Mouse (Mus musculus) gastrocnemius, adult 2 months (tissue): ENCODE measurements around the gene Abca6. TPM values are rescaled to one million over a fixed set of nuclear protein-coding genes. Genes with fewer than 3 reads are reported as not detected.

Source experiments
- DNase-seq: peaks from one replicate; pipeline ENCODE4 v3.0.0; 2022
- H3K27ac ChIP-seq: fragments of 200-600 bp; 2 replicates; pipeline ENCODE4 v1.8.1; 2022; ENCODE audit warnings: mild to moderate bottlenecking
- H3K4me3 ChIP-seq: fragments of 200-600 bp; 2 replicates; pipeline ENCODE4 v1.8.1; 2022; ENCODE audit warnings: mild to moderate bottlenecking, moderate library complexity
- CTCF ChIP-seq: fragments of 200-600 bp; IDR thresholded peaks from 2 replicates; pipeline ENCODE4 v1.8.1; 2022; ENCODE audit warnings: antibody characterized with exemption, mild to moderate bottlenecking, moderate library complexity
- intact Hi-C: fragments of 180-260 bp; cut with DNase I; formaldehyde crosslinking; loops from one replicate; pipeline ENCODE4 v1.15.1; 2025
- total RNA-seq, 2 experiments: library from RNA; stranded (reverse); gene quantifications; 2 replicates each; pipeline ENCODE4 v1.2.3; 2021

Abca6 gene
- total RNA-seq, 2 experiments from 2014 or later, result 3.1 to 3.3 TPM

GRCm38 (mm10) chr11:110261867-110262266, 10.3 kb upstream of the Abca6 start:
- H3K27ac ChIP-seq, result no peak overlapping the region
- DNase-seq, result no peak
- H3K4me3 ChIP-seq, result no peak overlapping the region
- TF ChIP-seq CTCF, result no peak
- intact Hi-C loops, result loop anchor here (10.0 kb wide), 1 partner anchor 307 kb away; no protein-coding TSS in a partner anchor

- no peak for TF ChIP-seq CTCF
- intact Hi-C loops, result no loop called here
- Histone ChIP-seq H3K4me3 (no peak overlapping the region), H3K27ac (no peak overlapping the region)
- DNase-seq, result no peak
These were observed 6.3 kb upstream of the Abca6 start for GRCm38 (mm10) chr11:110257911-110258310.

- TF ChIP-seq CTCF, result no peak
- intact Hi-C loops, result no loop called here
- DNase-seq, result no peak
- no peak overlapping the region for H3K27ac ChIP-seq
- no peak overlapping the region for H3K4me3 ChIP-seq
These were observed 5.5 kb upstream of the Abca6 start for GRCm38 (mm10) chr11:110257061-110257460.

GRCm38 (mm10) chr11:110252256-110252655, 680 bp upstream of the Abca6 start:
- no peak for DNase-seq
- intact Hi-C loops, result no loop called here
- H3K4me3 ChIP-seq, result no peak overlapping the region; the same call in 1 of the 2 replicates
- H3K27ac ChIP-seq, result peak overlapping the region; percentile 77
- TF ChIP-seq CTCF, result no peak

- no peak overlapping the region for H3K27ac ChIP-seq
- no peak for DNase-seq
- no peak for TF ChIP-seq CTCF
- intact Hi-C loops, result no loop called here
- no peak overlapping the region for H3K4me3 ChIP-seq
These were observed 6.8 kb downstream of the Abca6 start for GRCm38 (mm10) chr11:110244730-110245129.

- no peak for DNase-seq
- TF ChIP-seq CTCF, result no peak
- intact Hi-C loops, result no loop called here
- H3K4me3 ChIP-seq, result no peak overlapping the region
- no peak overlapping the region for H3K27ac ChIP-seq
These were observed 14.1 kb downstream of the Abca6 start for GRCm38 (mm10) chr11:110237466-110237865.

- no peak overlapping the region for H3K4me3 ChIP-seq
- H3K27ac ChIP-seq, result no peak overlapping the region
- TF ChIP-seq CTCF, result peak; percentile 24
- intact Hi-C loops, result no loop called here
- DNase-seq, result no peak
These were observed 18.6 kb downstream of the Abca6 start for GRCm38 (mm10) chr11:110232975-110233374.

GRCm38 (mm10) chr11:110217118-110217517, 34.5 kb downstream of the Abca6 start:
- intact Hi-C loops, result no loop called here
- Histone ChIP-seq H3K27ac (no peak overlapping the region), H3K4me3 (no peak overlapping the region)
- no peak for DNase-seq
- TF ChIP-seq CTCF, result no peak

GRCm38 (mm10) chr11:110203930-110204329, 47.6 kb downstream of the Abca6 start:
- Histone ChIP-seq H3K27ac (no peak overlapping the region), H3K4me3 (no peak overlapping the region)
- intact Hi-C loops, result no loop called here
- TF ChIP-seq CTCF, result no peak
- DNase-seq, result no peak

GRCm38 (mm10) chr11:110198882-110199281, 52.7 kb downstream of the Abca6 start:
- no peak for DNase-seq
- TF ChIP-seq CTCF, result no peak
- Histone ChIP-seq H3K4me3 (no peak overlapping the region), H3K27ac (no peak overlapping the region)
- intact Hi-C loops, result no loop called here

GRCm38 (mm10) chr11:110196561-110197306, 54.8 kb downstream of the Abca6 start:
- no peak for DNase-seq
- intact Hi-C loops, result no loop called here
- Histone ChIP-seq H3K4me3 (no peak overlapping the region), H3K27ac (no peak overlapping the region)
- no peak for TF ChIP-seq CTCF

- Histone ChIP-seq H3K4me3 (no peak overlapping the region), H3K27ac (no peak overlapping the region)
- no peak for DNase-seq
- TF ChIP-seq CTCF, result no peak
- intact Hi-C loops, result no loop called here
These were observed 56.3 kb downstream of the Abca6 start for GRCm38 (mm10) chr11:110195310-110195709.

- no peak for DNase-seq
- no peak for TF ChIP-seq CTCF
- intact Hi-C loops, result no loop called here
- H3K4me3 ChIP-seq, result no peak overlapping the region
- no peak overlapping the region for H3K27ac ChIP-seq
These were observed 80.4 kb downstream of the Abca6 start for GRCm38 (mm10) chr11:110171212-110171611.
